Mouse (Mus musculus) brown adipose tissue, adult 24 weeks (tissue): ENCODE data around the gene Edn2. TPM values are rescaled to one million over a fixed set of nuclear protein-coding genes. Genes with fewer than 3 reads are reported as not detected.

Experiments used
- H3K27ac ChIP-seq: fragments of 200-500 bp; replicated peaks from 2 replicates; pipeline ENCODE4 v1.5.1; 2012; ENCODE audit warnings: low read depth, mild to moderate bottlenecking, low read length
- H3K4me1 ChIP-seq: fragments of 200-500 bp; 2 replicates; pipeline ENCODE4 v1.6.1; 2012; ENCODE audit warnings: low read length, mixed read lengths; ENCODE audit not compliant: control insufficient read depth, insufficient read depth, insufficient read length
- H3K4me3 ChIP-seq: fragments of 200-500 bp; 2 replicates; pipeline ENCODE4 v1.5.1; 2012; ENCODE audit warnings: low read depth, mild to moderate bottlenecking, low read length, moderate library complexity; ENCODE audit not compliant: insufficient read depth
- polyA plus RNA-seq: library from polyadenylated mRNA; stranded (reverse); fragments of >200 nt; gene quantifications from 2 replicates; pipeline ENCODE4 v1.2.4, GENCODE M21; 2012; ENCODE audit not compliant: missing spikeins, insufficient read depth, insufficient read length

Gene Edn2
- polyA plus RNA-seq, 1 experiment: not detected

GRCm38 (mm10) chr4:120145931-120146330 is 15.1 kb upstream of the Edn2 start:
- no peak overlapping the region for H3K27ac ChIP-seq

GRCm38 (mm10) chr4:120148291-120149141 is 12.5 kb upstream of the Edn2 start:
- Histone ChIP-seq H3K27ac (no peak overlapping the region), H3K4me1 (no peaks in the 10 kb centered on the region), H3K4me3 (0 out of 2 replicates have a peak overlapping the region, but pooled peaks have one; percentile 2)

More at GRCm38 (mm10) chr4:120145931-120146330, 15.1 kb upstream of the Edn2 start:
- H3K4me1 ChIP-seq: no peaks in the 10 kb centered on the region
- H3K4me3 ChIP-seq: no peak overlapping the region

GRCm38 (mm10) chr4:120149142-120149524 is 11.9 kb upstream of the Edn2 start:
- 0 out of 2 replicates have a peak overlapping the region, but pooled peaks have one; percentile 2 for H3K4me3 ChIP-seq
- no peaks in the 10 kb centered on the region for H3K4me1 ChIP-seq
- no peak overlapping the region for H3K27ac ChIP-seq

- Histone ChIP-seq H3K4me3 (no peak overlapping the region), H3K27ac (no peak overlapping the region)
Measured at GRCm38 (mm10) chr4:120150345-120150920, 10.6 kb upstream of the Edn2 start.

GRCm38 (mm10) chr4:120151906-120152305 is 9.1 kb upstream of the Edn2 start:
- H3K27ac ChIP-seq: no peak overlapping the region
- H3K4me3 ChIP-seq: no peak overlapping the region

More at GRCm38 (mm10) chr4:120150345-120150920, 10.6 kb upstream of the Edn2 start:
- no peaks in the 10 kb centered on the region for H3K4me1 ChIP-seq

GRCm38 (mm10) chr4:120152648-120153047 is 8.4 kb upstream of the Edn2 start:
- no peak overlapping the region for H3K27ac ChIP-seq
- H3K4me1 ChIP-seq: no peaks in the 10 kb centered on the region
- no peak overlapping the region for H3K4me3 ChIP-seq

More at GRCm38 (mm10) chr4:120151906-120152305, 9.1 kb upstream of the Edn2 start:
- H3K4me1 ChIP-seq: no peaks in the 10 kb centered on the region

- Histone ChIP-seq H3K4me1 (no peaks in the 10 kb centered on the region), H3K4me3 (no peak overlapping the region), H3K27ac (no peak overlapping the region)
Measured at GRCm38 (mm10) chr4:120153736-120154135, 7.3 kb upstream of the Edn2 start.

- Histone ChIP-seq H3K4me1 (no peaks in the 10 kb centered on the region), H3K27ac (no peak overlapping the region), H3K4me3 (no peak overlapping the region)
Measured at GRCm38 (mm10) chr4:120158714-120159310, 2.2 kb upstream of the Edn2 start.

GRCm38 (mm10) chr4:120162586-120162985 is 1.6 kb downstream of the Edn2 start:
- Histone ChIP-seq H3K4me1 (no peaks in the 10 kb centered on the region), H3K4me3 (no peak overlapping the region), H3K27ac (no peak overlapping the region)

GRCm38 (mm10) chr4:120163242-120163641 is 2.2 kb downstream of the Edn2 start:
- no peak overlapping the region for H3K4me3 ChIP-seq
- H3K4me1 ChIP-seq: no peaks in the 10 kb centered on the region
- H3K27ac ChIP-seq: no peak overlapping the region

GRCm38 (mm10) chr4:120164316-120164715 is 3.3 kb downstream of the Edn2 start:
- H3K4me3 ChIP-seq: no peak overlapping the region
- H3K4me1 ChIP-seq: no peaks in the 10 kb centered on the region

GRCm38 (mm10) chr4:120167778-120168177 is 6.8 kb downstream of the Edn2 start:
- H3K4me1 ChIP-seq: no peaks in the 10 kb centered on the region
- H3K27ac ChIP-seq: no peak overlapping the region
- H3K4me3 ChIP-seq: no peak overlapping the region

More at GRCm38 (mm10) chr4:120164316-120164715, 3.3 kb downstream of the Edn2 start:
- no peak overlapping the region for H3K27ac ChIP-seq

GRCm38 (mm10) chr4:120168346-120168745 is 7.3 kb downstream of the Edn2 start:
- Histone ChIP-seq H3K27ac (no peak overlapping the region), H3K4me3 (no peak overlapping the region), H3K4me1 (no peaks in the 10 kb centered on the region)

- Histone ChIP-seq H3K27ac (no peak overlapping the region), H3K4me1 (no peaks in the 10 kb centered on the region), H3K4me3 (no peak overlapping the region)
Measured at GRCm38 (mm10) chr4:120170387-120170936, 9.5 kb downstream of the Edn2 start.

GRCm38 (mm10) chr4:120172050-120172684 is 11.2 kb downstream of the Edn2 start:
- H3K4me3 ChIP-seq: no peak overlapping the region
- no peaks in the 10 kb centered on the region for H3K4me1 ChIP-seq
- no peak overlapping the region for H3K27ac ChIP-seq
